ENCODE assay signal across 7 mouse cellular contexts in genomic region chr10:67548877-67549731, GRCm38 (mm10). TPM values are rescaled to one million over a fixed set of nuclear protein-coding genes. Genes with fewer than 3 reads are reported as not detected.
A peak's percentile ranks its signal among the peaks of the same experiment; 100 is the strongest.
DNase-seq lines count a peak whose midpoint lies in the region; ATAC-seq lines count a peak whose summit lies in the region.

TSS of gene Ado (minus strand) at chr10:67548955.

- peak; percentile 82 for ATAC-seq in granulocyte monocyte progenitor cell, adult 5-6 weeks (replicated peaks; ENCODE audit: poor library complexity, severe bottlenecking)
- ATAC-seq in midbrain, embryonic 13.5 days: peak; percentile 99

- under 1% methylated on average over 79 of the region's 79 CpGs for WGBS in embryonic facial prominence, embryonic 10.5 days
- WGBS in limb, embryonic 10.5 days: under 1% methylated on average over 79 of the region's 79 CpGs
- WGBS in midbrain, embryonic 13.5 days: under 1% methylated on average over 78 of the region's 79 CpGs

- peak within 1 kb of the TSS; percentile 97 for H3K27ac ChIP-seq in embryonic facial prominence, embryonic 10.5 days (replicated peaks)
- H3K27ac ChIP-seq in limb, embryonic 10.5 days: peak within 1 kb of the TSS; percentile 98
- H3K27ac ChIP-seq in midbrain, embryonic 13.5 days: peak within 1 kb of the TSS; percentile 97

- H3K9me3 ChIP-seq in embryonic facial prominence, embryonic 10.5 days: no peaks in the 10 kb centered on the region
- H3K9me3 ChIP-seq in limb, embryonic 10.5 days (replicated peaks): no peaks in the 10 kb centered on the region
- no peaks in the 10 kb centered on the region for H3K9me3 ChIP-seq in midbrain, embryonic 13.5 days

- H3K4me1 ChIP-seq in embryonic facial prominence, embryonic 10.5 days: peaks cover 42% of the 10 kb centered on the region
- peaks cover 33% of the 10 kb centered on the region for H3K4me1 ChIP-seq in limb, embryonic 10.5 days
- H3K4me1 ChIP-seq in midbrain, embryonic 13.5 days (replicated peaks): peaks cover 47% of the 10 kb centered on the region

- peak within 1 kb of the TSS; percentile 89 for H3K9ac ChIP-seq in midbrain, embryonic 13.5 days (replicated peaks)

- H3K4me3 ChIP-seq in embryonic facial prominence, embryonic 10.5 days: peak within 1 kb of the TSS; percentile 79
- peak within 1 kb of the TSS; percentile 84 for H3K4me3 ChIP-seq in limb, embryonic 10.5 days
- H3K4me3 ChIP-seq in midbrain, embryonic 13.5 days (replicated peaks): peak within 1 kb of the TSS; percentile 87

- peak within 1 kb of the TSS; percentile 97 for H3K4me2 ChIP-seq in midbrain, embryonic 13.5 days (replicated peaks)

- DNase-seq in adrenal gland, postnatal 10 days: peak; percentile 92
- peak; percentile 90 for DNase-seq in embryonic facial prominence, embryonic 10.5 days (ENCODE audit: low spot score)
- peak; percentile 87 for DNase-seq in kidney, adult 11 months
- DNase-seq in limb, embryonic 10.5 days (ENCODE audit: low spot score): peak; percentile 90
- DNase-seq in spleen, adult 12 weeks (ENCODE audit: low spot score): peak; percentile 80

- peaks cover 19% of the 10 kb centered on the region for H3K36me3 ChIP-seq in embryonic facial prominence, embryonic 10.5 days (replicated peaks)
- H3K36me3 ChIP-seq in limb, embryonic 10.5 days: peaks cover 12% of the 10 kb centered on the region
- no peaks in the 10 kb centered on the region for H3K36me3 ChIP-seq in midbrain, embryonic 13.5 days

- no peaks in the 10 kb centered on the region for H3K27me3 ChIP-seq in embryonic facial prominence, embryonic 10.5 days (replicated peaks; ENCODE audit: low read depth, poor library complexity, severe bottlenecking)
- no peaks in the 10 kb centered on the region for H3K27me3 ChIP-seq in limb, embryonic 10.5 days (ENCODE audit: low read depth, poor library complexity, severe bottlenecking)
- peaks cover 11% of the 10 kb centered on the region for H3K27me3 ChIP-seq in midbrain, embryonic 13.5 days

RNA-seq across cellular contexts. Expression of gene Ado, which starts in this region (rescaled TPM):
- total RNA-seq in adrenal gland, postnatal 10 days (2021): 10 to 100 TPM; 22.8 to 23.1 TPM
- 84.6 and 85.1 TPM in 2 replicates for polyA plus RNA-seq in embryonic facial prominence, embryonic 10.5 days (2016; fragmentation: Nextera tagmentation; extraction: Ambion mirVana)
- total RNA-seq in granulocyte monocyte progenitor cell, adult 5-6 weeks (2014; fragmentation: Nextera tagmentation): 21.2 and 21.7 TPM in 2 replicates
- total RNA-seq in granulocyte monocyte progenitor cell, adult 5-6 weeks (2017): 21.9 and 22.8 TPM in 2 replicates
- polyA plus RNA-seq in limb, embryonic 10.5 days (2016; fragmentation: Nextera tagmentation; extraction: Ambion mirVana): 79.7 and 82.2 TPM in 2 replicates
- 70.7 and 73.2 TPM in 2 replicates for polyA plus RNA-seq in midbrain, embryonic 13.5 days (2015; fragmentation: Nextera tagmentation; extraction: Ambion mirVana)

Comparison
In these comparisons a context has a peak if more than half of its experiments do, and no peak if none do; other contexts are left out.
1. Peak in every context shown above with its lines: DNase-seq, ATAC-seq, H3K4me3 ChIP-seq and H3K27ac ChIP-seq.